Mouse (Mus musculus) MEL (cell line): ENCODE measurements at regions not wholly inside any gene's neighbourhood (a gene's known extent, or its start where the extent isn't known, plus 50 kb on each side); places are given as distances from the start of the nearest gene placed in this dataset.

Experiments
- CTCF ChIP-seq, 3 experiments: IDR thresholded peaks in 2 of 3; conservative IDR thresholded peaks in 1 of 3; 2 replicates each; pipeline ENCODE4 v1.5.1; 2011 to 2012; ENCODE audit warnings: low read length in 3 of 3, low read depth in 2 of 3, mild to moderate bottlenecking in 2 of 3, improper control_type of control experiment in 1 of 3, inconsistent platforms in 1 of 3, mixed read lengths in 1 of 3, moderate library complexity in 1 of 3; ENCODE audit not compliant: control insufficient read depth in 1 of 3, insufficient read depth in 1 of 3, poor library complexity in 1 of 3, severe bottlenecking in 1 of 3
- RCOR1 ChIP-seq: IDR thresholded peaks from 2 replicates; pipeline ENCODE4 v1.6.1; 2012; ENCODE audit warnings: low read depth, mild to moderate bottlenecking, inconsistent platforms, low read length, improper control_type of control experiment

DNA sequence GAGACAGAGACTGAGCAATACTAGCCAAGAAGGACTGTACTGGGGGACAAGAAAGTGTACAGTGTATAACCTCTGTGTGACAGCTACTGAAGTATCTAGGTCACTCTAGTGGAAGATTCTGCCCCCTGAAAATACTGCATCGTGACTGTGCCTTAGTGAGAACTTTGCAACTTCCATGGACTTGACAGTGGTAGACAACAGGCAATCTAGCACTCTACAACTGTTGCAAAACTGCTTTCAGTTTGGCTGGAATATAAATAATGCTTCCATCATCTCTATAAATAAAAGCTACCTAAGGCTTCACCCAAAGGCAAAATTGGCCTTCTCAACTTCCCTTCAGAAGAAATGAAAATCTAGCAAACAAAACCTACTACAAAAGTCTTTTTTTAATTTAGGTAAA is 74.6 kb upstream of the Tent5a start:
- no peak for TF ChIP-seq CTCF (IDR thresholded peaks at IDR 0.05 in 2 of 3, conservative IDR thresholded peaks at IDR 0.05 in 1 of 3; ENCODE audit: control insufficient read depth in 1 of 3, insufficient read depth in 1 of 3, low read depth in 2 of 3, low read length in 3 of 3, poor library complexity in 1 of 3, severe bottlenecking in 1 of 3)
- no peak for TF ChIP-seq RCOR1
